Mouse (Mus musculus) MEL (cell line): ENCODE data around the gene Tmem181a. TPM values are rescaled to one million over a fixed set of nuclear protein-coding genes. Genes with fewer than 3 reads are reported as not detected.
"Not testable (repeated sequence)": the region's sequence is repeated elsewhere in the genome, so short reads cannot be mapped to it uniquely, and the experiment has no call there.

Source experiments
- DNase-seq: peaks from one replicate; pipeline ENCODE4 v3.0.0; 2011; ENCODE audit warnings: low read depth, low spot score
- H3K27ac ChIP-seq: 2 replicates; pipeline ENCODE4 v1.5.1; 2012; ENCODE audit warnings: low read depth, mild to moderate bottlenecking, control low read depth, low read length, moderate library complexity; ENCODE audit not compliant: control insufficient read depth
- H3K27me3 ChIP-seq, 2 experiments: fragments of 150-350 bp in 1 of 2; sonication (generic) in 1 of 2; 2 replicates each; pipeline ENCODE4 v1.6.1; 2012; ENCODE audit warnings: low read length in 2 of 2, mild to moderate bottlenecking in 2 of 2, improper control_type of control experiment in 1 of 2, moderate library complexity in 1 of 2; ENCODE audit not compliant: insufficient read depth in 2 of 2, control insufficient read depth in 1 of 2
- H3K36me3 ChIP-seq, 2 experiments: 2 replicates each; pipeline ENCODE4 v1.6.1; 2012 to 2014; ENCODE audit warnings: low read length in 2 of 2, improper control_type of control experiment in 1 of 2, inconsistent platforms in 1 of 2, mild to moderate bottlenecking in 1 of 2; ENCODE audit not compliant: insufficient read depth in 2 of 2, control insufficient read depth in 1 of 2
- H3K4me1 ChIP-seq, 2 experiments: fragments of 150-350 bp in 1 of 2; sonication (generic) in 1 of 2; 2 replicates each; pipeline ENCODE4 v1.6.1; 2012; ENCODE audit warnings: low read length in 2 of 2, improper control_type of control experiment in 1 of 2, mild to moderate bottlenecking in 1 of 2; ENCODE audit not compliant: insufficient read depth in 2 of 2, control insufficient read depth in 1 of 2
- H3K4me3 ChIP-seq, 2 experiments: fragments of 150-350 bp in 1 of 2; sonication (generic) in 1 of 2; 2 replicates each; pipeline ENCODE4 v1.5.1; 2012; ENCODE audit warnings: low read depth in 2 of 2, low read length in 2 of 2, mild to moderate bottlenecking in 2 of 2, moderate library complexity in 2 of 2, control low read depth in 1 of 2, improper control_type of control experiment in 1 of 2; ENCODE audit not compliant: control insufficient read depth in 1 of 2, insufficient read depth in 1 of 2
- H3K79me2 ChIP-seq: 2 replicates; pipeline ENCODE4 v1.6.1; 2012; ENCODE audit warnings: mild to moderate bottlenecking, low read length, moderate library complexity; ENCODE audit not compliant: control insufficient read depth, poor library complexity, insufficient read depth
- H3K9ac ChIP-seq: 2 replicates; pipeline ENCODE4 v1.6.1; 2012; ENCODE audit warnings: low read depth, mild to moderate bottlenecking, control low read depth, low read length, moderate library complexity; ENCODE audit not compliant: control insufficient read depth, poor library complexity, severe bottlenecking
- H3K9me3 ChIP-seq: fragments of 150-350 bp; sonication (generic); replicated peaks from 2 replicates; pipeline ENCODE4 v1.6.1; 2012; ENCODE audit warnings: mild to moderate bottlenecking, low read length, improper control_type of control experiment, moderate library complexity; ENCODE audit not compliant: insufficient read depth
- polyA plus RNA-seq, 2 experiments: library from polyadenylated mRNA; stranded (reverse) in 1 of 2; unstranded in 1 of 2; fragments of >175 nt in 1 of 2; fragments of >200 nt in 1 of 2; gene quantifications; 2 replicates each; pipeline versions ENCODE4 v1.2.1 to v1.2.4; 2012; ENCODE audit warnings: low replicate concordance in 2 of 2, low read depth in 1 of 2; ENCODE audit not compliant: insufficient read length in 2 of 2, insufficient read depth in 1 of 2, missing spikeins in 1 of 2
- total RNA-seq: library from RNA; depleted of rRNA; stranded (reverse); fragments of 300-350 nt; gene quantifications from 2 replicates; pipeline ENCODE4 v1.2.3, GENCODE M21; 2012; rRNA removed

The Tmem181a gene
- total and polyA plus RNA-seq, 3 experiments, result 6.5 to 25.5 (median 10.8) TPM

DNA sequence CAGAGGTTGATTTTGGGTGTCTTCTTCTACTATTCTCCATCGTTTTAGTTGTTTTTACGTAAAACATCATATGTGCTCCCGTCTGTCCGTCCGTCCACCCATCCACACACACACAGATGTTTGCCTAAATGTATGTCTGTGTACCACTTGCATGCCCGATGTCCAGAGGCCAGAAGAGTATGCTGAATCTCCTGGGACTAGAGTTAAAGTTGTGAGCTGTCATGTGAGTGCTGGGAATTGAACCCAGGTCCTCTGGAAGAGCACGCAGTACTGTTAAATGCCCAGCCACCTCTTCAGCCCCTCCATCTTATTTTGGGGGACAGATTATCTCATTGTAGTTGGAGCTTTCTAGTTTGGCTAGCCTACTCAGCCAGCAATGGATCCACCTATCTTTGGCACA, 70.9 kb downstream of the Tmem181a start:
- not testable (repeated sequence) for DNase-seq, H3K79me2 ChIP-seq, H3K9ac ChIP-seq, H3K4me3 ChIP-seq, H3K36me3 ChIP-seq, H3K9me3 ChIP-seq, H3K4me1 ChIP-seq, H3K27ac ChIP-seq, H3K27me3 ChIP-seq

DNA sequence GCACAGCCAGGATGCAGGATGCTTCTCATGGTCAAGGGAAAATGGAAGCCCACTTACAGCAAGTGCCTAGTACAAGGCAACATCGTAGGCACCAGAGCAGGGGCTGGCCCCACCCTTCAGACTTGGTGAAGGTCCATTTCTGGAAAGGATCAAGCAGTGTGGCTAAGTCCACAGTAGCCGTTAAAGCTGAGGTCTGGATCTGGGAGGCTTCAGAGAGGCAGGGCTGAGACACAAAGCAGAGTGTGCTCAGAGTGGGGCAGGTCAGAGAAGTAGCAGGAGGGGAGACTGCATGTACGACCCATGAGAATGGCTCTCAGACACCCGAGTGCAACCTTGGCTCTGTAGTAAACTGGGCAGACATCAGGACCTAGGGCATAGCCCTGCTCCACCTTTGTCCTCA, 72.3 kb downstream of the Tmem181a start:
- not testable (repeated sequence) for H3K27me3 ChIP-seq, H3K4me1 ChIP-seq, H3K36me3 ChIP-seq, H3K27ac ChIP-seq, H3K79me2 ChIP-seq, H3K9ac ChIP-seq, H3K9me3 ChIP-seq, H3K4me3 ChIP-seq, DNase-seq

DNA sequence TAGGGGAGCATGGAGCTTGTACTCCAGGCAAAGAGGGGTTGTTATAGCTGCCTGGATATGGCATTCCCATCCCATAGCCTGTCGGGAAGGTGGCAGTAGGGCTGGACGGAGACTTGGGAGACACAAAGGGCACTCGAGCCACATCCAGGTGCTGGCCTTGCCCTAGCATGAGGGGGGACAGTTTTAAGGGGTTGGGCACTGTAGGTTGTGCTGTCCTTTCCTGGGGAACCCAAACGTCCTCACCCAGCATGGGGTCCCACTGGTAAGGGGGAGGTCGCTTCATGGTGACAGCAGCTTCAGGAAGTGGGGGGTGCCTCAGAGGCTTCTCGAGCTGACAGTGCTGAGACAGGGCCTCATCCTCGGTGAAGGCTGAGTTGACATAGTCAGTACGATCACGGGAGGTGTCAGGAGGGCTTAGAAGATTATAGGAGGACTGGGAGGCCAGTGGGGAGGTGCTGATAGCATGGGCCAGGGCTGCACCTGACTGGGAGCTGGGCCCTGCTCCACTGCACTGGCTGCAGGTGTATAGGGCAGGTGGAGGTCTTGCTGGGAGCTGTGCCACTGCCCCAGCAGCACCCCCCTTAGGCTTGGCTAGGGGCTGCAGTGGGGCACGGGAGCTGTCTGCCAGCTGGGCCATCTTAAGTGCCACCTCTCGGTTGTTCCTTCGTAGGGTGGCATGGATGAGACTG, 86.1 kb downstream of the Tmem181a start:
- H3K9ac ChIP-seq, H3K4me1 ChIP-seq, DNase-seq, H3K79me2 ChIP-seq, H3K27ac ChIP-seq, H3K27me3 ChIP-seq, H3K36me3 ChIP-seq, H3K9me3 ChIP-seq, H3K4me3 ChIP-seq: not testable (repeated sequence)

DNA sequence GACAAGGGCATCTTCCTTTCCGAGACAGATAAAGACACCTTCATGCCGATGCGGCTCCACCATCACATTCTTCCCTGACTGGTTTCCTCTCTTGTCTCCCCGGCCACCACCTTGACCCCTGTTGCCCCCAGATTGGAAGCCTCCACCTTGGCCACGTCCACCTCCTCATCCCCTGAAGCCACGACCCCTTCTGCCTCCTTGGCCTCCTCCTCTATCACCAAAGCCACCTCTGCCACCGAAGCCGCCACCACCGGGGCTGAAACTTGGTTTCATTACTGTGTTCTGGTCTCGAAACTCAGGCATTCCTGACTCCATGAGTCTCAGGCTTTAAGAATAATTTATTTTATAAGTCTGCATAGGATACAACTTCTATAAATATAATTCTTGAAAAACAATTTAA, 98.6 kb downstream of the Tmem181a start:
- DNase-seq, H3K9ac ChIP-seq, H3K9me3 ChIP-seq, H3K4me3 ChIP-seq, H3K36me3 ChIP-seq, H3K27me3 ChIP-seq, H3K4me1 ChIP-seq, H3K27ac ChIP-seq, H3K79me2 ChIP-seq: not testable (repeated sequence)

Other genes starting within 250 kb of the Tmem181a start
- gene Serac1, start 177.1 kb upstream of the Tmem181a start, total RNA-seq, result 4.1 and 4.2 TPM in 2 replicates
- 1 to 10 TPM in 1 of 2 experiments, not detected in 1; 5.9 TPM for gene Serac1, start 177.1 kb upstream of the Tmem181a start, polyA plus RNA-seq
- gene Gtf2h5, start 177.1 kb upstream of the Tmem181a start, total RNA-seq, result 90.7 and 90.9 TPM in 2 replicates
- 10 to 100 TPM in 1 of 2 experiments, not detected in 1; 78.3 TPM for gene Gtf2h5, start 177.1 kb upstream of the Tmem181a start, polyA plus RNA-seq
- gene Tulp4, start 150.4 kb upstream of the Tmem181a start, total RNA-seq, result 49.0 and 59.2 TPM in 2 replicates
- 1 to 10 TPM in 1 of 2 experiments, not detected in 1; 7.7 TPM for gene Tulp4, start 150.4 kb upstream of the Tmem181a start, polyA plus RNA-seq
- gene Dynlt1a, start 60.6 kb downstream of the Tmem181a start, total RNA-seq, result 7.8 and 10.9 TPM in 2 replicates
- gene Dynlt1a, start 60.6 kb downstream of the Tmem181a start, polyA plus RNA-seq, result 10 to 100 TPM in 1 of 2 experiments, not detected in 1; 15.9 TPM
- 162 and 184 TPM in 2 replicates for gene Dynlt1b, start 173.3 kb downstream of the Tmem181a start, total RNA-seq
- gene Dynlt1b, start 173.3 kb downstream of the Tmem181a start, polyA plus RNA-seq, result 100 to 1,000 TPM in 1 of 2 experiments, not detected in 1; 263 TPM